9 mouse cellular contexts compared by ENCODE assay signal in genomic region chr2:55841521-55841920, GRCm38 (mm10).
A peak's percentile ranks its signal among the peaks of the same experiment; 100 is the strongest.
DNase-seq lines count a peak whose midpoint lies in the region; ATAC-seq and TF ChIP-seq lines count a peak whose summit lies in the region.
"Had no signal": no experiment of that assay in that cellular context is flagged by ENCODE, and none has a peak within 500 bp of the region (broad histone marks: within the 10 kb centered on the region; RNA-seq: fewer than 3 reads in every experiment).

No protein-coding gene starts in this region.

- peak; percentile 57 for TF ChIP-seq CTCF in intestine, postnatal 0 days (IDR thresholded peaks at IDR 0.05; ENCODE audit: low read depth)
- TF ChIP-seq CTCF in layer of hippocampus, adult 2 months (conservative IDR thresholded peaks at IDR 0.05): peak; percentile 73

- DNase-seq in NIH3T3 (ENCODE audit: low read depth): peak; percentile 77
- peak; percentile 86 to 87 for DNase-seq in cerebellum, postnatal 10 days
- DNase-seq in layer of hippocampus, adult 2 months (ENCODE audit: low spot score in 2 of 2): peak; percentile 32 to 53
- DNase-seq in right cerebral cortex, postnatal 36 days (ENCODE audit: low spot score in 2 of 2): peak; percentile 22 to 38
- DNase-seq in urinary bladder, postnatal 25 days (ENCODE audit: low spot score): no peak
- no peak for DNase-seq in lung, postnatal 36 days

- no peak overlapping the region for H3K27ac ChIP-seq in intestine, postnatal 0 days (ENCODE audit: low read depth, low read length)
- no peak overlapping the region for H3K27ac ChIP-seq in intestine, embryonic 15.5 days
- H3K27ac ChIP-seq in layer of hippocampus, adult 2 months: no peak overlapping the region
- H3K27ac ChIP-seq: neural tube, embryonic 13.5 days had no signal

- H3K36me3 ChIP-seq in intestine, postnatal 0 days (ENCODE audit: control insufficient read depth, insufficient read depth): no peaks in the 10 kb centered on the region
- no peaks in the 10 kb centered on the region for H3K36me3 ChIP-seq in intestine, embryonic 15.5 days
- H3K36me3 ChIP-seq: neural tube, embryonic 13.5 days had no signal

- H3K4me2 ChIP-seq in intestine, postnatal 0 days (replicated peaks; ENCODE audit: low read depth): no peak overlapping the region
- H3K4me2 ChIP-seq in intestine, embryonic 15.5 days (replicated peaks): no peak overlapping the region
- H3K4me2 ChIP-seq: neural tube, embryonic 13.5 days had no signal

- no peak overlapping the region for H3K4me3 ChIP-seq in intestine, postnatal 0 days (ENCODE audit: low read depth, low read length)
- H3K4me3 ChIP-seq in intestine, embryonic 15.5 days (replicated peaks): no peak overlapping the region
- H3K4me3 ChIP-seq in layer of hippocampus, adult 2 months: no peak overlapping the region
- H3K4me3 ChIP-seq: neural tube, embryonic 13.5 days had no signal

- H3K27me3 ChIP-seq in intestine, postnatal 0 days (replicated peaks; ENCODE audit: control insufficient read depth, insufficient read depth, low read length): no peaks in the 10 kb centered on the region
- H3K27me3 ChIP-seq in intestine, embryonic 15.5 days (replicated peaks): no peaks in the 10 kb centered on the region
- H3K27me3 ChIP-seq: neural tube, embryonic 13.5 days had no signal

- WGBS in intestine, postnatal 0 days: 42% methylated on average over 1 of the region's 1 CpGs
- WGBS in intestine, embryonic 15.5 days: 45% methylated on average over 1 of the region's 1 CpGs

- H3K9ac ChIP-seq in intestine, postnatal 0 days (ENCODE audit: low read depth, low read length): no peak overlapping the region
- H3K9ac ChIP-seq in intestine, embryonic 15.5 days: no peak overlapping the region
- H3K9ac ChIP-seq: neural tube, embryonic 13.5 days had no signal

- ATAC-seq in intestine, postnatal 0 days: no peak
- no peak for ATAC-seq in intestine, embryonic 15.5 days

- H3K4me1 ChIP-seq in intestine, postnatal 0 days (replicated peaks; ENCODE audit: control insufficient read depth, insufficient read depth, low read length): no peaks in the 10 kb centered on the region
- H3K4me1 ChIP-seq in intestine, embryonic 15.5 days (replicated peaks): no peaks in the 10 kb centered on the region
- H3K4me1 ChIP-seq: neural tube, embryonic 13.5 days had no signal

- H3K9me3 ChIP-seq in intestine, postnatal 0 days (ENCODE audit: control insufficient read depth): no peaks in the 10 kb centered on the region
- H3K9me3 ChIP-seq in intestine, embryonic 15.5 days: no peaks in the 10 kb centered on the region
- H3K9me3 ChIP-seq: neural tube, embryonic 13.5 days had no signal

Comparison
In these comparisons a context has a peak if more than half of its experiments do, and no peak if none do; other contexts are left out.
1. DNase-seq: peak in NIH3T3 (single experiment), cerebellum, postnatal 10 days (2 of 2), layer of hippocampus, adult 2 months (2 of 2) and right cerebral cortex, postnatal 36 days (2 of 2); none in urinary bladder, postnatal 25 days (single experiment) and lung, postnatal 36 days (single experiment).